Mouse (Mus musculus) cerebellum, adult 2 months (tissue): ENCODE results near the gene Klhdc3.

Experiments
- CTCF ChIP-seq: fragments of 200-500 bp; IDR thresholded peaks from 2 replicates; pipeline ENCODE4 v1.5.1; 2011; ENCODE audit warnings: low read depth, mild to moderate bottlenecking, control low read depth, low read length, moderate library complexity, borderline replicate concordance; ENCODE audit not compliant: insufficient read depth
- POLR2A ChIP-seq: fragments of 200-500 bp; IDR thresholded peaks from 2 replicates; pipeline ENCODE4 v1.6.1; 2011; ENCODE audit warnings: low read length, control low read depth, borderline replicate concordance; ENCODE audit not compliant: insufficient read depth

DNA sequence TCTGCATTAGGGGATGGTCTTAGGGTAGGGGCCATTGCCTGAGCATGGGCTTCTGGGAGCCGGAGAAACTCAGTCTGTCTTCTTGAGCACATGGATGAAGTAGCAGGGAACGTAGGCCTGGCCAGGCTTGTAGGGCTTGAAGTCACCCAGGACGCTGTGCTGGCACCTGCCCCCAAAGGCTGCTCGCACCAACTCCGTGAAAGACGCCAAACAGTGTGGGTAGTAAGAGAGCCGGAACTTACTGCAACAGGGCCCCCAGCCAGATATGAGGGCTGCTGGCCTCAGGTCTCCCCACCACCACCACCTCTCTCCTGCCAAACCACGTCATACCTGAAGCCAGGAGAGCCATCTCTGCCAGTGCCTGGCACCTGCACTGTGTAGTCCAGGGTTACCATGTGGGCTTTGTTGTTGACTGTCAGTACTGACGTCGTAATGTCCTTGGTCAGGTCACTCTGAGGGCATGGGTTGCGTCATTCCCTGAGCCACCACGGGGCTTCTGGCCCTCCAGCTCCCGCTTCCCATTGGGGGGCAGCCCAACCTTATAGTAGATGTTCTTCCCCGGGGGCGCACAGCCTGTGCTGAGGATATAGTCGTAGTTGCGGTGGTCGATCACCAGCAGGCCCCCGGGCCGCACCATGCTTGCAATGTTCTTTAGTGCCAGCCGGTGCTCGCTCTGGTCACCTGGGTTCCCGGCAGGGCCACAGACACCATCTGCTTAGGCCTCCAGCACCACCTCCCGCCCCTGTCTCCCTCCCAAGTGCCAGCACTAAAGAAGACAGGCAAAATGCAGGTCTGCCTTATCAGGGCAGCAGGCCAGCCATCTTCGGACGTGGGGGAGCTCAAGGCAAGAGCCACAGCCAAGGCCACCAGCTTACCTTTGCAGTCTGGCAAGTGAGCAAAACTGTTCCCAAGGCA, 45.3 kb upstream of the Klhdc3 start:
- TF ChIP-seq POLR2A (no peak), CTCF (no peak)
